Mouse (Mus musculus) macrophage (primary cell): ENCODE results near the gene Cttnbp2nl. TPM values are rescaled to one million over a fixed set of nuclear protein-coding genes. Genes with fewer than 3 reads are reported as not detected.

Experiments used
- H3K27ac ChIP-seq: fragments of 350-480 bp; formaldehyde crosslinking; 2 replicates; pipeline ENCODE4 v1.9.0; 2021
- H3K36me3 ChIP-seq: fragments of 350-480 bp; formaldehyde crosslinking; 2 replicates; pipeline ENCODE4 v1.9.0; 2021; ENCODE audit errors: inconsistent target
- H3K4me3 ChIP-seq: fragments of 350-480 bp; formaldehyde crosslinking; 2 replicates; pipeline ENCODE4 v1.9.0; 2021; ENCODE audit errors: inconsistent target
- H3K79me2 ChIP-seq: fragments of 350-480 bp; formaldehyde crosslinking; 2 replicates; pipeline ENCODE4 v1.9.0; 2021; ENCODE audit errors: inconsistent target
- WGBS: methylation state at CpG from one replicate; pipeline ENCODE4 v1.1.7; 2026; ENCODE audit warnings: inconsistent platforms; ENCODE audit not compliant: missing documents; 5-methylcytosine and 5-hydroxymethylcytosine counted together
- polyA plus RNA-seq: library from polyadenylated mRNA; stranded (reverse); fragments of 250-400 nt; gene quantifications from 3 replicates; pipeline ENCODE4 v1.2.4, GENCODE M21; 2018; ENCODE audit warnings: inconsistent platforms

The Cttnbp2nl gene
- polyA plus RNA-seq, 1 experiment from 2014 or later: 71.3 TPM

- WGBS: 96% methylated on average over 5 of the region's 5 CpGs
- Histone ChIP-seq H3K27ac (no peak overlapping the region), H3K4me3 (no peak overlapping the region), H3K79me2 (no peaks in the 10 kb centered on the region), H3K36me3 (no peaks in the 10 kb centered on the region)
Observed at GRCm38 (mm10) chr3:105071251-105071650, 18.3 kb upstream of the Cttnbp2nl start.

GRCm38 (mm10) chr3:105070553-105070952 is 17.6 kb upstream of the Cttnbp2nl start:
- WGBS: 89% methylated on average over 8 of the region's 8 CpGs

GRCm38 (mm10) chr3:105066544-105066943 is 13.6 kb upstream of the Cttnbp2nl start, which contains the start of gene 4930564D02Rik:
4930564D02Rik (plus strand) TSS chr3:105066844.
- 82% methylated on average over 10 of the region's 10 CpGs for WGBS
- no peak within 1 kb of the TSS for H3K27ac ChIP-seq
- no peak within 1 kb of the TSS for H3K4me3 ChIP-seq
- no peaks in the 10 kb centered on the region for H3K36me3 ChIP-seq
- H3K79me2 ChIP-seq: no peaks in the 10 kb centered on the region

More at GRCm38 (mm10) chr3:105070553-105070952, 17.6 kb upstream of the Cttnbp2nl start:
- Histone ChIP-seq H3K36me3 (no peaks in the 10 kb centered on the region), H3K79me2 (no peaks in the 10 kb centered on the region), H3K27ac (no peak overlapping the region), H3K4me3 (no peak overlapping the region)

GRCm38 (mm10) chr3:105062676-105063075 is 9.7 kb upstream of the Cttnbp2nl start:
- WGBS: 94% methylated on average over 9 of the region's 9 CpGs
- no peak overlapping the region for H3K4me3 ChIP-seq
- H3K36me3 ChIP-seq: no peaks in the 10 kb centered on the region
- H3K27ac ChIP-seq: no peak overlapping the region
- no peaks in the 10 kb centered on the region for H3K79me2 ChIP-seq

- no peak overlapping the region for H3K27ac ChIP-seq
- H3K36me3 ChIP-seq: no peaks in the 10 kb centered on the region
- H3K4me3 ChIP-seq: no peak overlapping the region
- 50% methylated on average over 1 of the region's 1 CpGs for WGBS
- no peaks in the 10 kb centered on the region for H3K79me2 ChIP-seq
Observed at GRCm38 (mm10) chr3:105061991-105062390, 9.0 kb upstream of the Cttnbp2nl start.

- WGBS: 95% methylated on average over 3 of the region's 3 CpGs
- Histone ChIP-seq H3K27ac (no peak overlapping the region), H3K79me2 (no peaks in the 10 kb centered on the region)
Observed at GRCm38 (mm10) chr3:105061496-105061895, 8.6 kb upstream of the Cttnbp2nl start.

GRCm38 (mm10) chr3:105060992-105061391 is 8.0 kb upstream of the Cttnbp2nl start:
- H3K27ac ChIP-seq: no peak overlapping the region
- no peak overlapping the region for H3K4me3 ChIP-seq
- no peaks in the 10 kb centered on the region for H3K79me2 ChIP-seq
- H3K36me3 ChIP-seq: no peaks in the 10 kb centered on the region
- 78% methylated on average over 6 of the region's 6 CpGs for WGBS

More at GRCm38 (mm10) chr3:105061496-105061895, 8.6 kb upstream of the Cttnbp2nl start:
- Histone ChIP-seq H3K4me3 (no peak overlapping the region), H3K36me3 (no peaks in the 10 kb centered on the region)

- Histone ChIP-seq H3K4me3 (no peak overlapping the region), H3K79me2 (no peaks in the 10 kb centered on the region), H3K27ac (peak overlapping the region; percentile 2; the same call in 1 of the 2 replicates), H3K36me3 (no peaks in the 10 kb centered on the region)
- WGBS: 11% methylated on average over 7 of the region's 7 CpGs
Observed at GRCm38 (mm10) chr3:105059911-105060310, 7.0 kb upstream of the Cttnbp2nl start.

- 22% methylated on average over 25 of the region's 25 CpGs for WGBS
- H3K36me3 ChIP-seq: no peaks in the 10 kb centered on the region
- peaks cover under 1% of the 10 kb centered on the region; the same call in 1 of the 2 replicates for H3K79me2 ChIP-seq
- no peak overlapping the region for H3K4me3 ChIP-seq
- H3K27ac ChIP-seq: peak overlapping the region; percentile 54
Observed at GRCm38 (mm10) chr3:105058627-105059513, 5.9 kb upstream of the Cttnbp2nl start.

- Histone ChIP-seq H3K27ac (peak overlapping the region; percentile 83), H3K79me2 (peaks cover 27% of the 10 kb centered on the region), H3K36me3 (no peaks in the 10 kb centered on the region), H3K4me3 (no peak overlapping the region)
- WGBS: 83% methylated on average over 4 of the region's 4 CpGs
Observed at GRCm38 (mm10) chr3:105055666-105056065, 2.7 kb upstream of the Cttnbp2nl start.

GRCm38 (mm10) chr3:105054952-105055351 is 2.0 kb upstream of the Cttnbp2nl start:
- 28% methylated on average over 7 of the region's 7 CpGs for WGBS
- no peak overlapping the region for H3K4me3 ChIP-seq
- H3K27ac ChIP-seq: peak overlapping the region; percentile 83

GRCm38 (mm10) chr3:105053698-105054001 is 704 bp upstream of the Cttnbp2nl start:
- Histone ChIP-seq H3K79me2 (peaks cover 47% of the 10 kb centered on the region), H3K4me3 (peak overlapping the region; percentile 30; the same call in 1 of the 2 replicates), H3K36me3 (no peaks in the 10 kb centered on the region), H3K27ac (peak overlapping the region; percentile 83)
- 59% methylated on average over 4 of the region's 4 CpGs for WGBS

More at GRCm38 (mm10) chr3:105054952-105055351, 2.0 kb upstream of the Cttnbp2nl start:
- no peaks in the 10 kb centered on the region for H3K36me3 ChIP-seq
- H3K79me2 ChIP-seq: peaks cover 34% of the 10 kb centered on the region

GRCm38 (mm10) chr3:105052171-105052936 is 592 bp downstream of the Cttnbp2nl start:
- Histone ChIP-seq H3K27ac (peak overlapping the region; percentile 82), H3K4me3 (peak overlapping the region; percentile 96)
- WGBS: 7% methylated on average over 35 of the region's 37 CpGs

GRCm38 (mm10) chr3:105051103-105051502 is 1.8 kb downstream of the Cttnbp2nl start:
- 31% methylated on average over 2 of the region's 2 CpGs for WGBS
- H3K79me2 ChIP-seq: peaks cover 62% of the 10 kb centered on the region
- peak overlapping the region; percentile 82 for H3K27ac ChIP-seq
- peak overlapping the region; percentile 96 for H3K4me3 ChIP-seq
- no peaks in the 10 kb centered on the region for H3K36me3 ChIP-seq

More at GRCm38 (mm10) chr3:105052171-105052936, 592 bp downstream of the Cttnbp2nl start:
- Histone ChIP-seq H3K79me2 (peaks cover 58% of the 10 kb centered on the region), H3K36me3 (no peaks in the 10 kb centered on the region)
